Mouse (Mus musculus) small intestine, adult 2 months (tissue): ENCODE results near the gene Sh3pxd2b. TPM values are rescaled to one million over a fixed set of nuclear protein-coding genes. Genes with fewer than 3 reads are reported as not detected.

ENCODE experiments used
- H3K27ac ChIP-seq: fragments of 200-500 bp; 2 replicates; pipeline ENCODE4 v1.5.1; 2012; ENCODE audit warnings: low read depth, low read length, control low read depth, inconsistent platforms; ENCODE audit not compliant: insufficient read depth
- H3K27me3 ChIP-seq: fragments of 200-500 bp; 2 replicates; pipeline ENCODE4 v1.6.1; 2012; ENCODE audit warnings: mild to moderate bottlenecking, moderate library complexity, low read length, inconsistent platforms; ENCODE audit not compliant: control insufficient read depth, insufficient read depth
- H3K36me3 ChIP-seq: fragments of 200-500 bp; 2 replicates; pipeline ENCODE4 v1.6.1; 2012; ENCODE audit warnings: mild to moderate bottlenecking, low read length, control low read depth, inconsistent platforms; ENCODE audit not compliant: control insufficient read depth, insufficient read depth
- H3K4me1 ChIP-seq: fragments of 200-500 bp; 2 replicates; pipeline ENCODE4 v1.6.1; 2012; ENCODE audit warnings: low read length, inconsistent platforms, mixed read lengths; ENCODE audit not compliant: control insufficient read depth, insufficient read depth, insufficient read length
- H3K4me3 ChIP-seq: fragments of 200-500 bp; 2 replicates; pipeline ENCODE4 v1.5.1; 2012; ENCODE audit warnings: low read depth, mild to moderate bottlenecking, control low read depth, inconsistent platforms, low read length, moderate library complexity
- CTCF ChIP-seq: fragments of 200-500 bp; IDR thresholded peaks from 2 replicates; pipeline ENCODE4 v1.5.1; 2012; ENCODE audit warnings: low read depth, mild to moderate bottlenecking, control low read depth, inconsistent platforms, low read length, moderate library complexity, mixed read lengths; ENCODE audit not compliant: insufficient replicate concordance, insufficient read length; ENCODE audit errors: extremely low read depth
- POLR2A ChIP-seq: fragments of 200-500 bp; IDR thresholded peaks from 2 replicates; pipeline ENCODE4 v1.6.1; 2012; ENCODE audit warnings: low read depth, mild to moderate bottlenecking, control low read depth, inconsistent platforms, low read length, moderate library complexity
- WGBS: fragments of 180-500 bp; shearing (Covaris S2); methylation state at CpG from one replicate; pipeline ENCODE4 v1.1.7; 2018; 5-methylcytosine and 5-hydroxymethylcytosine counted together
- polyA plus RNA-seq: library from polyadenylated mRNA; depleted of rRNA; stranded (reverse); fragments of >200 nt; gene quantifications from 2 replicates; pipeline ENCODE4 v1.2.3, GENCODE M21; 2012

The Sh3pxd2b gene
- polyA plus RNA-seq, 1 experiment, result 2.4 TPM

DNA sequence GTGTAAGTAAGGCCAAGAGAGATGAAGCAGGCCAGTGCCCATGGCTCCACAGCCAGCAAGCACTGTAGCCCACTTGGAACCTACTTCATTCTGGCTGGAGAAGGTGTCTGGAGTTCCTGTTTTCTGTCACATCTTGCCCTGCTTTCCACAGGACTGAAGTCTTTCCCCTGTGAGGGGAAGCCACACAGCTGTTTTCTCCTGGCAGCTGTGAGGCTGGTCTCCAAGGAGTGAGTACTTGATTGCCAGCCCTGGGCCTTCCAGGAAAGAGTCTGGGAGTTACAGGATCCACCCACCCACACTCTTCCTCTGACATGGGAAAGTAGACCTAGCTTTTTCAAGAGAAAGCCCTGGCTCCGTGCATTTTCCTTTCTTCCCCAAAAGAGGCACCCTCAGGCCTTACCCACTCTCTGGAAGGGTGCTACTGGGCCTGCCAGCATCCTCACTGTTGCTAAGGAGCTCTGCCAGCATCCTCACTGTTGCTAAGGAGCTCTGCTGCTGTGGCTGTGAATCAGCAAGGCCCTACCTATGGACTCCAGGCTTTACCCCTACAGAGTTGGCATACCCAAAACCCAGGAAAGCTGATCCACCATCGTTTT lies 44.7 kb upstream of the Sh3pxd2b start:
- Histone ChIP-seq H3K27ac (no peak overlapping the region), H3K27me3 (no peaks in the 10 kb centered on the region), H3K4me3 (no peak overlapping the region), H3K4me1 (no peaks in the 10 kb centered on the region), H3K36me3 (no peaks in the 10 kb centered on the region)
- no peak for TF ChIP-seq POLR2A
- 40% methylated on average over 2 of the region's 2 CpGs for WGBS

GRCm38 (mm10) chr11:32303455-32303854 lies 44.2 kb upstream of the Sh3pxd2b start:
- no peaks in the 10 kb centered on the region for H3K27me3 ChIP-seq
- H3K36me3 ChIP-seq, result no peaks in the 10 kb centered on the region
- 69% methylated on average over 1 of the region's 1 CpGs for WGBS
- H3K4me3 ChIP-seq, result no peak overlapping the region
- no peak for TF ChIP-seq CTCF
- TF ChIP-seq POLR2A, result no peak
- no peaks in the 10 kb centered on the region for H3K4me1 ChIP-seq
- no peak overlapping the region for H3K27ac ChIP-seq

GRCm38 (mm10) chr11:32307006-32307405 lies 40.6 kb upstream of the Sh3pxd2b start:
- H3K36me3 ChIP-seq, result no peaks in the 10 kb centered on the region
- no peak overlapping the region for H3K4me3 ChIP-seq
- TF ChIP-seq CTCF (no peak), POLR2A (no peak)
- H3K4me1 ChIP-seq, result no peaks in the 10 kb centered on the region
- WGBS, result 71% methylated on average over 1 of the region's 1 CpGs
- H3K27ac ChIP-seq, result no peak overlapping the region
- H3K27me3 ChIP-seq, result no peaks in the 10 kb centered on the region

DNA sequence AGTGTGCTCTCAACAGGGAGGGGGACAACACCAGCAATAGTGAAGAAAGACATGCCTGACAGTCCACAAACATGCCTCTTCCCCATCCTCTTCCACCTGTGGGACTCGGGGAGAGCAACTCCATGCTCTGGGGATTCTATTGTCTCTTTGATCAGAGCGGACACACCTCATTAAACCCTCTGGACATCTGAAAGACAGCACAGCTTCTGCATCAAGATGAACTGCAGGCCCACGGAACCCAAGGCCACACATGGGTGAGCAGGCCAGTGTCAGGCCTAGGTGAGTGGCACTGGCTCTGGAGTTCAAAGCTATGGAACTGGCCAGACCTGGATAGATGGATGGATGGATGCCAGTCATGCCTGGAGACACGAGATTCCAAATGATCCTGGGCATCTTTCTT lies 38.2 kb upstream of the Sh3pxd2b start:
- TF ChIP-seq POLR2A (no peak), CTCF (no peak)
- 63% methylated on average over 4 of the region's 4 CpGs for WGBS
- Histone ChIP-seq H3K36me3 (no peaks in the 10 kb centered on the region), H3K4me1 (no peaks in the 10 kb centered on the region), H3K27ac (no peak overlapping the region), H3K4me3 (no peak overlapping the region), H3K27me3 (no peaks in the 10 kb centered on the region)

DNA sequence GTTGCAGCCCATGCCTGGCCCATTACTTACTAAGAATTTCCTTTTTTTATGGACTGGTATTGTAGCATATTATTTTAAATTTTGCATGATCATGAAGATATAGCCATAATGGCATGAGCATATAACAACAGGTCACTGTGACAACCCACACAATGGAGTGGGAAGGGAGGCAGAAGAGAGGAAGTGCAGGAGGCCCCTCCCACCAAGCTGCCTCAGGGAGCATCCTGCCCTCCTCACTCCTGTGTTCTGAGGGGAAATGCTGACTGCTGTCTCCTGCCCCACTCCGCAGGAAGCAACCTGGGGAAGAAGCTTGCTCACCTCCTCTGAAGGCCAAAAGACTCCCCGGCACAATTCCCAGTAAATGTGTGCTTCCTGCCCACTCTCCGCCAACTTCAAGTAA lies 37.7 kb upstream of the Sh3pxd2b start:
- 69% methylated on average over 3 of the region's 3 CpGs for WGBS
- TF ChIP-seq CTCF (no peak), POLR2A (no peak)

GRCm38 (mm10) chr11:32316009-32316408 lies 31.6 kb upstream of the Sh3pxd2b start:
- WGBS, result 73% methylated on average over 3 of the region's 3 CpGs
- no peaks in the 10 kb centered on the region for H3K4me1 ChIP-seq
- no peaks in the 10 kb centered on the region for H3K36me3 ChIP-seq
- no peak overlapping the region for H3K27ac ChIP-seq
- no peaks in the 10 kb centered on the region for H3K27me3 ChIP-seq
- H3K4me3 ChIP-seq, result no peak overlapping the region
- TF ChIP-seq CTCF (no peak), POLR2A (no peak)

More for the DNA sequence above, 37.7 kb upstream of the Sh3pxd2b start:
- Histone ChIP-seq H3K27ac (no peak overlapping the region), H3K4me3 (no peak overlapping the region), H3K4me1 (no peaks in the 10 kb centered on the region), H3K36me3 (no peaks in the 10 kb centered on the region), H3K27me3 (no peaks in the 10 kb centered on the region)

DNA sequence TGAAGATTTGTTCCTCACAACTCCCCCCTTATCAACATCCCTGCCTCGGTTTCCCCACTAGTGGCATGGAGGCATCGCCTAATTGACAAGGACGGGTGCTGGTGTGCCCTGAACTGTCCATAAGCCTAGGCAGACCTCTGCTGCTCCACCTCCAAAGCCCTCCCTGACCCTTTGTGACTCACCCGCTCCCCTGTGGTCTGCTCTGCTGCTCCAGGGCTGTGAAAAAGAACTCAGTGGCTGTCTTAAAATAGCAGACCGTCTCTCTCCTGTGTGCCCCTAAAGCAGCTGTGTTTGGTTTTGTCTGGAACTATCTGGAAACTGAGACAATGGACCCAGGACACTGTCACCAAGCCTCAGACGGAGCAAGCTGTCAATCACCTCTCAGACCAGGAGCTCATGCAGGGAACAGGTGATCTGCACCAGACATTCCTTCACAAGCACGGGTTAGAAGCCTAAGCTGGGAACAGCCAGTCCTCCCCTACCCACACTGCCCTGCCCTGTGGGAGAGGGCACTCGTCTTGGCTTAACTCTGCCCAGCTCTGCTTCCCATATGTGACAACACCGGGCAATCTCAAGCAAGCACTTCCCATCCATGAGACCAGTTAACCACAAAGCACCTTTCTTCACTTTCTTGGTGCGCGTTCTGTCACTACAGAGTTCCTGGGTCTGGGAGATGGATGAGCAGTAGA lies 27.0 kb upstream of the Sh3pxd2b start:
- Histone ChIP-seq H3K4me3 (no peak overlapping the region), H3K27me3 (no peaks in the 10 kb centered on the region), H3K36me3 (no peaks in the 10 kb centered on the region), H3K27ac (no peak overlapping the region), H3K4me1 (no peaks in the 10 kb centered on the region)
- 60% methylated on average over 11 of the region's 11 CpGs for WGBS
- TF ChIP-seq POLR2A (no peak), CTCF (no peak)
